Mouse (Mus musculus) liver, embryonic 14.5 days (tissue): ENCODE results near the gene Pgam2. TPM values are rescaled to one million over a fixed set of nuclear protein-coding genes. Genes with fewer than 3 reads are reported as not detected.

Experiments used
- ATAC-seq: fragments of 200-750 bp; cut with Nextera tagmentation; 2 replicates; pipeline ENCODE4 v1.8.0; 2017; ENCODE audit warnings: moderate number of reproducible peaks, mild to moderate bottlenecking, moderate library complexity; ENCODE audit not compliant: insufficient read depth
- DNase-seq, 3 experiments: peaks; one replicate each; pipeline ENCODE4 v3.0.0-alpha.2; 2012 to 2013; ENCODE audit warnings: low read depth in 3 of 3, low spot score in 3 of 3
- H3K27ac ChIP-seq: fragments of 300-500 bp; sonication (generic); 2 replicates; pipeline ENCODE4 v1.5.1; 2014; ENCODE audit warnings: moderate library complexity, mild to moderate bottlenecking, control low read depth, inconsistent platforms
- H3K27me3 ChIP-seq: fragments of 300-500 bp; sonication (generic); 2 replicates; pipeline ENCODE4 v1.6.1; 2014; ENCODE audit warnings: mild to moderate bottlenecking, low read length, moderate library complexity; ENCODE audit not compliant: control insufficient read depth, insufficient read depth
- H3K36me3 ChIP-seq: fragments of 300-500 bp; sonication (generic); replicated peaks from 2 replicates; pipeline ENCODE4 v1.6.1; 2014; ENCODE audit warnings: low read depth; ENCODE audit not compliant: control insufficient read depth, insufficient read depth
- H3K4me1 ChIP-seq, 2 experiments: fragments of 200-500 bp in 1 of 2; fragments of 300-500 bp in 1 of 2; sonication (generic) in 1 of 2; replicated peaks; 2 replicates each; pipeline ENCODE4 v1.6.1; 2012 to 2014; ENCODE audit warnings: antibody characterized with exemption in 1 of 2, inconsistent platforms in 1 of 2, low read length in 1 of 2; ENCODE audit not compliant: control insufficient read depth in 2 of 2, insufficient read depth in 2 of 2
- H3K4me2 ChIP-seq: fragments of 300-500 bp; sonication (generic); 2 replicates; pipeline ENCODE4 v1.6.1; 2014; ENCODE audit warnings: low read depth, mild to moderate bottlenecking, control low read depth, moderate library complexity
- H3K4me3 ChIP-seq, 2 experiments: fragments of 200-500 bp in 1 of 2; fragments of 300-500 bp in 1 of 2; sonication (generic) in 1 of 2; 2 replicates each; pipeline ENCODE4 v1.5.1; 2012 to 2014; ENCODE audit warnings: low read depth in 2 of 2, low read length in 2 of 2, mild to moderate bottlenecking in 2 of 2, control low read depth in 1 of 2, inconsistent platforms in 1 of 2, moderate library complexity in 1 of 2; ENCODE audit not compliant: insufficient read depth in 1 of 2
- H3K9ac ChIP-seq: fragments of 300-500 bp; sonication (generic); replicated peaks from 2 replicates; pipeline ENCODE4 v1.6.1; 2014; ENCODE audit warnings: mild to moderate bottlenecking, control low read depth, moderate library complexity
- H3K9me3 ChIP-seq: fragments of 300-500 bp; sonication (generic); 2 replicates; pipeline ENCODE4 v1.6.1; 2016; ENCODE audit warnings: low read length, mixed read lengths; ENCODE audit not compliant: control insufficient read depth
- CTCF ChIP-seq: IDR thresholded peaks from 2 replicates; pipeline ENCODE4 v1.5.1; 2016; ENCODE audit warnings: antibody characterized with exemption, low read depth, control low read depth
- EP300 ChIP-seq: IDR thresholded peaks from 2 replicates; pipeline ENCODE4 v1.6.1; 2016; ENCODE audit warnings: antibody characterized with exemption, low read depth
- WGBS: fragments of 180-500 bp; shearing (Covaris S2); extraction: QIAGEN DNeasy Blood & Tissue Kit; methylation state at CpG from one replicate; pipeline ENCODE4 v1.1.7; 2014; ENCODE audit not compliant: insufficient replicate concordance; 5-methylcytosine and 5-hydroxymethylcytosine counted together
- polyA plus RNA-seq, 2 experiments: library from polyadenylated mRNA; depleted of rRNA in 1 of 2; stranded (reverse) in 1 of 2; unstranded in 1 of 2; fragments of >200 nt; fragmentation: Nextera tagmentation in 1 of 2; extraction: Ambion mirVana in 1 of 2; gene quantifications; 2 replicates each; pipeline versions ENCODE4 v1.2.1 to v1.2.3; 2012 to 2014

The Pgam2 gene
- polyA plus RNA-seq, 2 experiments = 0.36 to 1.2 TPM

DNA sequence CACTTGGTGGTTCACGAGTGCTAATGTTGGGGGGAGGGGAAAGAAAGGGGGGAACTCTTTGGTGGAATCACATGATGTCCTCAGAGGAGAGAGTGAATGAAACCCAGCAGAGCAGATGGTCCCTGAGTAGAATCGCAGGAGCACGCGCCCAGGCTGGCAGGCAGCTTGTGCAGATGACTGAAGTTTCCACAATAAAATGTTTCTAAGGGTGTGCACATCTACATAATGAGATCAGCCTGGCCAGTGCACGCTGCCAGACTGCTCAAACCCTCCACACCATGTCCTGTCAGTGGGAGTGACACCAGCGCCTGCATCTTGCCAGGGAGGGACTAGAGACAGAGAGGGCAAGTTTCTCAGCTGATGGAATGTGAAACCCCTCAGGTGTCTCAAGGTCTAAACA lies 45.2 kb upstream of the Pgam2 start:
- H3K4me2 ChIP-seq = no peak overlapping the region
- H3K4me1 ChIP-seq = 0 out of 4 replicates have a peak, but pooled peaks cover 0 to 2% of the 10 kb centered on the region in 2 experiments
- DNase-seq (no peak), ATAC-seq (no peak)
- H3K27ac ChIP-seq = no peak overlapping the region
- no peak overlapping the region for H3K9ac ChIP-seq
- WGBS = 59% methylated on average over 6 of the region's 6 CpGs
- no peaks in the 10 kb centered on the region for H3K9me3 ChIP-seq
- TF ChIP-seq CTCF = no peak
- TF ChIP-seq EP300 = no peak
- H3K27me3 ChIP-seq = no peaks in the 10 kb centered on the region
- H3K4me3 ChIP-seq = no peak overlapping the region
- H3K36me3 ChIP-seq = no peaks in the 10 kb centered on the region

DNA sequence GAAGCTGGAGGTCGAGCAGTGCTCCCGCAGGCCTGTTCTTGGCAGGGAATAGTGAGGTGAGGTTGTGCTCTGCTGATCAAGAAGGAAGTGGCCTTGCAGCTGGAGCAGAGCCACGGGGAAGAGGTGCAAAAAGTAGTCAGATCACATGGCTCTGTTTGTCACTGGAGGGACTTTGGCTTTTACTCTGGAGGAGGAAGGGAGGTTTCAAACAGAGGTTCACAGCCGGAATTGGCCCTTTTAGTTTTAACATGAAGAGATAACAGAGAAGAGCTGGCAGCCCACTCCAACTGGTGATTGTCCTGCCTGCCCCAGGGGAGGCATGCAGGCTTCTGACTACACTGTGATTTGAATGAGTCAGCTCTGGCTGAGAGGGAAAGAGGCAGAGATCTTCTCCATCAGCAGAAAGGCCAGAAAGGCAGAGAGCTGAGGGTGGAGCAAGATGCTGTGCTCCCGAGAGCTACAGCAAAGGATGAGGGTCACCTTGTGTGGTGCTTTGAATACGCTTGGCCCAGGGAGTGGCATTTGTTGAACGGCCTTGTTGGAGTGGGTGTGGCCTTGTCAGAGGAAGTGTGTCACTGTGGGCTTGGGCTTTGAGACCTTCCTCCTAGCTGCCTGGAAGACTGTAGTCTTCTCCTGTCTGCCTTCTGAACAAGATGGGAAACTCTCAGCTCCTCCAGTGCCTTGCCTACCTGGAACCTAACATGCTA lies 43.3 kb upstream of the Pgam2 start:
- no peak overlapping the region for H3K4me2 ChIP-seq
- DNase-seq (no peak), ATAC-seq (no peak)
- H3K27ac ChIP-seq = no peak overlapping the region
- H3K4me3 ChIP-seq = no peak overlapping the region
- no peaks in the 10 kb centered on the region for H3K9me3 ChIP-seq
- no peak for TF ChIP-seq CTCF
- TF ChIP-seq EP300 = no peak
- H3K27me3 ChIP-seq = no peaks in the 10 kb centered on the region
- no peak overlapping the region for H3K9ac ChIP-seq
- no peaks in the 10 kb centered on the region for H3K36me3 ChIP-seq
- 0 out of 4 replicates have a peak, but pooled peaks cover 0 to 2% of the 10 kb centered on the region in 2 experiments for H3K4me1 ChIP-seq
- WGBS = 50% methylated on average over 7 of the region's 7 CpGs

DNA sequence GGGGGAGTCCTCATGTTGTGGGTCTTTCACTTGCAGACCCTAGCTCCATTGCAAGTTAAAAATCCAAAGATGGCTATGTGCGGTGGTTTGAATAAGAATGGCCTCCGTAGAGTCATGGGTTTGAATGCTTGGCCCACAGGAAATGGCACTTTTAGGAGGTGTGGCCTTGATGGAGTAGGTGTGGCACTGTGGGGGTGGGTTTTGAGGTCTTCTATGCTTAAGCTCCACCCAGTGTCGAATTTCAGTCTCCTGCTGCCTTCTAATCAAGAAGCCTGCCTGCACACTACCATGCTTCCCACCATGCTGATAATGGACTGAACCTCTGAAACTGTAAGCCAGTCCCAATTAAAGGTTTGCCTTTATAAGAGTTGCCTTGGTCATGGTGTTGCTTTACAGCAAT lies 39.6 kb upstream of the Pgam2 start:
- DNase-seq (no peak), ATAC-seq (no peak)
- Histone ChIP-seq H3K4me3 (no peak overlapping the region), H3K9ac (no peak overlapping the region), H3K36me3 (no peaks in the 10 kb centered on the region), H3K4me1 (peaks cover 0 to 2% of the 10 kb centered on the region in 2 experiments; a peak in 1 of 4 replicates), H3K27me3 (no peaks in the 10 kb centered on the region), H3K9me3 (no peaks in the 10 kb centered on the region), H3K27ac (no peak overlapping the region), H3K4me2 (no peak overlapping the region)
- WGBS = 68% methylated on average over 3 of the region's 3 CpGs
- TF ChIP-seq EP300 (no peak), CTCF (no peak)

DNA sequence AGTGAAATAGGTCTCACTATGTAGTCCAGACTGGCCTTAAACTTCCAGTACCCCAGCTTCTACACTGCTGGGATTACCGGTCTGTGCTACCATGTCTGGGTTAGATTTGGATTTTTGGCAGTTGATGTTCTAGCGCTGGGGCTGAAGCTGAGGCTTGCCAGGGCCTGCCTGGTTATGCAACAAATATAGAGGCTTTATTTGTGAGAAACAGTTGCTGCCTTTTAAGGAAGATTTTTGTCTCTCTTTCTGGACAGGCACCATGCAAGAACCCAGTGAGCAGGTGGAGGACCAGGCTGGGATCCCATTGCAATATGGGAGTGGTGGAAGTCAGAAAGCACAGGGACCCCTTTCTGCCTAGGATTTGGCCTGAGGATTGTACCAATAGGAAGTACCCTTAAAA lies 38.2 kb upstream of the Pgam2 start:
- ATAC-seq (no peak), DNase-seq (no peak)
- no peak overlapping the region for H3K27ac ChIP-seq
- TF ChIP-seq CTCF (no peak), EP300 (no peak)
- no peaks in the 10 kb centered on the region for H3K27me3 ChIP-seq
- peaks cover 4 to 8% of the 10 kb centered on the region in 2 experiments; a peak in 2 of 4 replicates for H3K4me1 ChIP-seq
- H3K36me3 ChIP-seq = no peaks in the 10 kb centered on the region
- no peak overlapping the region for H3K4me2 ChIP-seq
- H3K9me3 ChIP-seq = no peaks in the 10 kb centered on the region
- no peak overlapping the region for H3K4me3 ChIP-seq
- no peak overlapping the region for H3K9ac ChIP-seq
- WGBS = 76% methylated on average over 2 of the region's 2 CpGs

DNA sequence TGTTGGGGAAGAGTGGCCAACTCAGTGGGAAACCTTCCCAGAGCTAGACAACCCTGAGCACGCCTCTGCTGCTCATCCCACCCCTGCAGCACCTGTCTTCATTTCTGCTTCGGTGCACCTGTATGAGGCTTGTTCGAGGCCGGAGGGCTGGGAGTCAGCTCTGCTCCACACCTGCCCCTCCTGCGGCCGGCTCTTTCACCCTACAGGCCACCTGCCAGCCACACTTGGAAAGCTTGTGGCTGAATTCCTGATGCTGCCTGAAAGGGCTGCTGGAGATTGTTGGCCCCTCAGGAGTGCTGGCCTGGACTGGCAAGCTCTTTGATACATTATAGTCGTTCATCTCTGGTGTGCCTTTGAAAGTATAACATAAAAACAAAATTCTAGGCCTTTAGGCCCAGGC lies 36.8 kb upstream of the Pgam2 start:
- no peaks in the 10 kb centered on the region for H3K36me3 ChIP-seq
- peaks cover 4 to 5% of the 10 kb centered on the region in 2 experiments; a peak in 2 of 4 replicates for H3K4me1 ChIP-seq
- no peak overlapping the region for H3K27ac ChIP-seq
- WGBS = 69% methylated on average over 7 of the region's 7 CpGs
- no peak overlapping the region for H3K4me3 ChIP-seq
- no peak overlapping the region for H3K9ac ChIP-seq
- no peak for TF ChIP-seq EP300
- no peak for TF ChIP-seq CTCF
- no peak for ATAC-seq
- H3K4me2 ChIP-seq = no peak overlapping the region
- H3K9me3 ChIP-seq = no peaks in the 10 kb centered on the region
- H3K27me3 ChIP-seq = no peaks in the 10 kb centered on the region
- no peak for DNase-seq
